Mouse (Mus musculus): ENCODE data around the gene Olfr771.
"Not testable (repeated sequence)": the region's sequence is repeated elsewhere in the genome, so short reads cannot be mapped to it uniquely, and the experiment has no call there.

Gene Olfr771

GRCm38 (mm10) chr10:129164651-129165050 is at the start of gene Olfr771:
Olfr771 (minus strand) TSS chr10:129164751.
- DNase-seq (ENCODE audit: low read depth, low spot score), result no peak

GRCm38 (mm10) chr10:129187319-129187718 is 22.8 kb upstream of the Olfr771 start, which contains the start of gene Olfr773:
Olfr773 (minus strand) TSS chr10:129187419.
- not testable (repeated sequence) for DNase-seq (ENCODE audit: low read depth, low spot score)

- not testable (repeated sequence) for DNase-seq (ENCODE audit: low read depth, low spot score)
These were observed 13.3 kb upstream of the Olfr771 start, which contains the start of gene Olfr772 for GRCm38 (mm10) chr10:129177821-129178220. Olfr772 (minus strand) TSS chr10:129177921.

GRCm38 (mm10) chr10:129138898-129139297 is 25.7 kb downstream of the Olfr771 start, which contains the start of gene Olfr770:
Olfr770 (minus strand) TSS chr10:129138998.
- DNase-seq (ENCODE audit: low read depth, low spot score), result no peak

- no peak for DNase-seq (ENCODE audit: low read depth, low spot score)
These were observed 46.8 kb downstream of the Olfr771 start, which contains the start of gene Olfr769 for GRCm38 (mm10) chr10:129117761-129118160. Olfr769 (minus strand) TSS chr10:129117861.

- no peak for DNase-seq (ENCODE audit: low read depth, low spot score)
These were observed 49.4 kb downstream of the Olfr771 start for GRCm38 (mm10) chr10:129115146-129115545.

Measured in c-Kit-negative CD71-positive TER-119-positive erythroid progenitor cells, embryonic 14.5 days (primary cell).